Mouse (Mus musculus) midbrain, embryonic 16.5 days (tissue): Measurements from ENCODE around the gene Morn3. TPM values are rescaled to one million over a fixed set of nuclear protein-coding genes. Genes with fewer than 3 reads are reported as not detected.

Experiments
- ATAC-seq: fragments of 200-750 bp; cut with Nextera tagmentation; 2 replicates; pipeline ENCODE4 v1.8.0; 2017; ENCODE audit warnings: moderate TSS enrichment
- H3K27ac ChIP-seq: fragments of 300-500 bp; sonication (generic); 2 replicates; pipeline ENCODE4 v1.5.1; 2014; ENCODE audit warnings: mild to moderate bottlenecking, low read length, mixed read lengths
- H3K27me3 ChIP-seq: fragments of 300-500 bp; sonication (generic); 2 replicates; pipeline ENCODE4 v1.6.1; 2014; ENCODE audit warnings: low read depth, low read length, mixed read lengths; ENCODE audit not compliant: control insufficient read depth, insufficient read depth
- H3K36me3 ChIP-seq: fragments of 300-500 bp; sonication (generic); 2 replicates; pipeline ENCODE4 v1.6.1; 2014; ENCODE audit warnings: mild to moderate bottlenecking, low read length, moderate library complexity, mixed read lengths; ENCODE audit not compliant: control insufficient read depth, insufficient read depth
- H3K4me1 ChIP-seq: fragments of 300-500 bp; sonication (generic); 2 replicates; pipeline ENCODE4 v1.6.1; 2014; ENCODE audit warnings: mild to moderate bottlenecking, low read length, mixed read lengths; ENCODE audit not compliant: control insufficient read depth, insufficient read depth
- H3K4me2 ChIP-seq: fragments of 300-500 bp; sonication (generic); 2 replicates; pipeline ENCODE4 v1.6.1; 2014; ENCODE audit warnings: mild to moderate bottlenecking, low read length, mixed read lengths
- H3K4me3 ChIP-seq: fragments of 300-500 bp; sonication (generic); 2 replicates; pipeline ENCODE4 v1.5.1; 2014; ENCODE audit warnings: low read depth, mild to moderate bottlenecking, low read length, moderate library complexity, mixed read lengths
- H3K9ac ChIP-seq: fragments of 300-500 bp; sonication (generic); 2 replicates; pipeline ENCODE4 v1.6.1; 2014; ENCODE audit warnings: low read depth, low read length, mixed read lengths
- H3K9me3 ChIP-seq: fragments of 300-500 bp; sonication (generic); replicated peaks from 2 replicates; pipeline ENCODE4 v1.6.1; 2014; ENCODE audit warnings: mild to moderate bottlenecking, low read length, mixed read lengths; ENCODE audit not compliant: control insufficient read depth, poor library complexity, severe bottlenecking
- WGBS: fragments of 180-500 bp; shearing (Covaris S2); extraction: QIAGEN DNeasy Blood & Tissue Kit; methylation state at CpG from one replicate; pipeline ENCODE4 v1.1.7; 2014; 5-methylcytosine and 5-hydroxymethylcytosine counted together
- polyA plus RNA-seq: library from polyadenylated mRNA; unstranded; fragments of >200 nt; fragmentation: Nextera tagmentation; extraction: Ambion mirVana; gene quantifications from 2 replicates; pipeline ENCODE4 v1.2.1, GENCODE M21; 2015

The Morn3 gene
- polyA plus RNA-seq, 1 experiment from 2014 or later, result 1.7 TPM

DNA sequence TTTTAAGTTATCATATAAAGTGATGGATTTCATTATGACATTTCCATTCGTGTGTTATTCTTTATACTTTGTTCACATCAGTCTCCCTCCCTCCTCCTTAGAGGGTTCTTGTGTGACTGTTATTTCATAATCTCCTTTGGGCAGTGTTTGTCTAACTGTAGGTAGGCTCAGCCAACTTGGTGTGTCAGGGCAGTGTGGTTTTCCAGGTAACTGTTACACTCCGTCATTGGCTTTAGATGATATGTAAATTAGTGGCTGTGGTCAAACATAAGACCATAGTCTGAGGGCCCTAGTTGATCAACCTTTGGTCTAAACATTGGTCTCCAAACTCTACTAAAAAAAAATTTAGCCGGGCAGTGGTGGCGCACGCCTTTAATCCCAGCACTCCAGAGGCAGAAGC lies 26.4 kb downstream of the Morn3 start:
- WGBS, result 90% methylated on average over 5 of the region's 5 CpGs
- Histone ChIP-seq H3K4me3 (no peak overlapping the region), H3K27ac (no peak overlapping the region; the same call in 1 of the 2 replicates), H3K9ac (no peak overlapping the region), H3K9me3 (no peaks in the 10 kb centered on the region), H3K4me1 (peaks cover 24% of the 10 kb centered on the region), H3K36me3 (no peaks in the 10 kb centered on the region), H3K4me2 (no peak overlapping the region), H3K27me3 (no peaks in the 10 kb centered on the region)
- no peak for ATAC-seq

DNA sequence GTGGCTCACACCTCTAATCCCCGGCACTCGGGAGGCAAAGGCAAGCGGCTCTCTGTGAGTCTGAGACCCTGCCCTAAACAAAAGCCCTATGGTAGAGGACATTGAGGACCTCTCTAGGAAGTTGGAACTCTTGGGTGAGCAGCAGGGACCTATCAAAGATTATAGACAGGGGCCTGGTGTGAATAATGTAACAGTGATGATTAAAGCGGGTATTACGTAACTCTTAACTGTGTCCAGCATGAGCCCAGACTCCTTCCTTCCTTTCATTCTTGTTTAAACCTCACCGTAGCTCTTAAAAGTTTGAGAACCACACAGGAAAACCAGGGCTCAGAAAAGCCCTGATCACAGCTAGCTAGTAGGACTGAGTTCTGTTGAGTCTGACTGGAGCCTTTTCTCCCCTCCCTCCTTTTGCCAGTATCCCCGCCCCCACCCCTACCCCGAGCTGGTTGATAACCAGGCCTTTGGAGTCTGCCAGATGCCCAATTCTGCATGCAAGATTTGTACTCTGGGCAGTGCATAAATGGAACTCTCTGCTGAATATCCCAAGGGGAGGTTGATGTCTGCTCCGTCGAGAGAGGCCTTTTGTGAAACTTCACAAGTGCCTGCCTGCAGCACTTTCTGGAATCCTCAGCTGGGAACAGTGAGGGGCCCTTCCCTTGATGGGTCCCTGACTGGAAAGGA lies 27.3 kb downstream of the Morn3 start:
- no peak overlapping the region for H3K4me2 ChIP-seq
- no peaks in the 10 kb centered on the region for H3K27me3 ChIP-seq
- H3K4me1 ChIP-seq, result peaks cover 24% of the 10 kb centered on the region
- no peak for ATAC-seq
- H3K36me3 ChIP-seq, result no peaks in the 10 kb centered on the region
- 29% methylated on average over 10 of the region's 10 CpGs for WGBS
- H3K9me3 ChIP-seq, result no peaks in the 10 kb centered on the region
- peak overlapping the region; percentile 48 for H3K27ac ChIP-seq
- no peak overlapping the region for H3K9ac ChIP-seq
- H3K4me3 ChIP-seq, result no peak overlapping the region

DNA sequence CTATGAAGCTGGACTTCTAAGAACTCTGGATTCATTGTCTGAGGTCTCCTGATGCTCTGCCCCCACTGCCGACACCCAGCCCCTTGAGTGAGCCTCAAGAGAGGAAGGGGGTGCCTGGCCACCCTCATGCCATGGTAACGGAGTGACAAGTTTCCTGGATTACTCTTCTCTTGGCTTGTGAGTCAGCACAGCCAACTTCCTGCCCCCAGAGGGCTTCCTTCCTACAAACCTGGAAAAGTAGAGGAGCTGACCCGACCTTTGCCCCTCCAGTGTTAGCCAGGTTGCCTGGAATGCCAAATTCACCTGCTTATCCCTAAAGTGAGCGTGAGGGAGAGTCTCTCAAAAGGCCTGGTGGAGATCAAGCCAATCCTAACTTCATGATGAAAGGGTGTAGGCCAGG lies 29.3 kb downstream of the Morn3 start:
- Histone ChIP-seq H3K4me2 (no peak overlapping the region), H3K9me3 (no peaks in the 10 kb centered on the region), H3K36me3 (no peaks in the 10 kb centered on the region), H3K27ac (no peak overlapping the region), H3K4me1 (peaks cover 24% of the 10 kb centered on the region), H3K4me3 (no peak overlapping the region), H3K9ac (no peak overlapping the region), H3K27me3 (no peaks in the 10 kb centered on the region)
- ATAC-seq, result no peak
- 87% methylated on average over 4 of the region's 4 CpGs for WGBS

DNA sequence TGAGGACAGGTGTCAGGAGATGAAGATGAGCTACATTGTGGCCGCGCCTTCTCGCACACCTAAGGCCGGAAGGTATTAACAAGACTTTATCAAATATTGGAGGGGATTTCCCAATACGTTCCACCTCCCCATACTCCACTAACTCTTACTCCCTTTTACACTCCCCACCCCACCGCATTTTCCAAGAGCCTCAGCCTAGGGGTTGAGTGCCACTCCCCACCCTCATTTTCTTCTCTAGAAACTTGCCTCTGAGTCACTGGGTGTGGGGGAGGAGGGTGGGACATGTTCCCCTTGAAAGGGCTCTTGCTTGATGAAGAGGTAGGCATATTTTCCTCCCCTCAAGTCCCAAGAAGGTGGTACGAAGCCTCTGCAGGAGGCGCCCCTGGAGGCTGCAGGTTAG lies 30.9 kb downstream of the Morn3 start:
- ATAC-seq, result no peak
- H3K36me3 ChIP-seq, result no peaks in the 10 kb centered on the region
- H3K9me3 ChIP-seq, result no peaks in the 10 kb centered on the region
- H3K27me3 ChIP-seq, result no peaks in the 10 kb centered on the region
- H3K4me1 ChIP-seq, result peaks cover 24% of the 10 kb centered on the region
- H3K4me3 ChIP-seq, result peak overlapping the region; percentile 79
- H3K9ac ChIP-seq, result peak overlapping the region; percentile 83
- peak overlapping the region; percentile 83 for H3K4me2 ChIP-seq
- 26% methylated on average over 8 of the region's 8 CpGs for WGBS
- H3K27ac ChIP-seq, result no peak overlapping the region; the same call in 1 of the 2 replicates

DNA sequence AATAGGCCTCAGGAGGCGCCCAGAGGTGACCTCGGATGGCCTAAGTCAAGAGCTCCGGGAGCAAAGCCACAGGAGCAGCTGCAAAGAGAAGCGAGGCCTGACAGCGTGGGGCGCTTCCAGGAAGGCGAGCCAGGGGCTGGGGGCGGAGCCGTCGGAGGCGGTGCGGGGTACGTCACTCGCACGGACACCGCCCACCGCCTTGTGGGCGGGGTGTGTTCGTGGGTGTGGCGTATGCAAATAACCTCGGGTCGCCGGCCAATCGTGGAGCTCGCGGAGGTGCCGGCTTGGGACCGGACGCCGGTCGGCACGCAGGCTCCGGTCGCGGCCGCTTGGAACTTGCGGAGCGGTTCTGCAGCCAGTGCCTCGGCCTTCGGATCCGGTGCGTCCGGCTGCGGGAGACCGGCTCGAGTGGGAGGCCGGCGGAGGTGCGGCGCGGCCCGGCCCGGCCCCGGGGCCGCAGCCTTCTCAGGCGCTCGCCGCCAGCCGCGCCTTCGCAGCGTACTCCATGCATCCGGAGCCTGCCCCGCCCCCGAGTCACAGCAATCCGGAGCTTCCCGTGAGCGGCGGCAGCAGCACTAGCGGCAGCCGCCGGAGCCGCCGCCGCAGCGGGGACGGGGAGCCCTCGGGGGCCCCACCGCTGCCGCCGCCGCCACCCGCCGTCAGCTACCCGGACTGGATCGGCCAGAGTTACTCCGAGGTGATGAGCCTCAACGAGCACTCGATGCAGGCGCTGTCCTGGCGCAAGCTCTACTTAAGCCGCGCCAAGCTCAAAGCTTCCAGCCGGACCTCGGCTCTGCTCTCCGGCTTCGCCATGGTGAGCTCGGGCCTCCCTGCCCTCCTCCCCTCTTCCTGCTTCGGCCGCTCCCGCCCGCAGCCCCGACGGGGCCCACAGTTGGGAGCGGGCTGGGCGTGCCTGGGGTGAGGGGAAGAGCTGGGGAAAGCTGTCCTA lies 31.8 kb downstream of the Morn3 start, which contains the start of gene Orai1:
TSS of gene Orai1 (plus strand) at position 322 of the 949 bp plus-strand sequence.
- peak within 1 kb of the TSS; percentile 83 for H3K4me2 ChIP-seq
- H3K27me3 ChIP-seq, result no peaks in the 10 kb centered on the region
- peak within 1 kb of the TSS; percentile 91 for H3K27ac ChIP-seq
- ATAC-seq, result peak; percentile 94
- peak within 1 kb of the TSS; percentile 83 for H3K9ac ChIP-seq
- no peaks in the 10 kb centered on the region for H3K9me3 ChIP-seq
- under 1% methylated on average over 103 of the region's 106 CpGs for WGBS
- H3K4me1 ChIP-seq, result peaks cover 24% of the 10 kb centered on the region
- peak within 1 kb of the TSS; percentile 79 for H3K4me3 ChIP-seq
- no peaks in the 10 kb centered on the region for H3K36me3 ChIP-seq

DNA sequence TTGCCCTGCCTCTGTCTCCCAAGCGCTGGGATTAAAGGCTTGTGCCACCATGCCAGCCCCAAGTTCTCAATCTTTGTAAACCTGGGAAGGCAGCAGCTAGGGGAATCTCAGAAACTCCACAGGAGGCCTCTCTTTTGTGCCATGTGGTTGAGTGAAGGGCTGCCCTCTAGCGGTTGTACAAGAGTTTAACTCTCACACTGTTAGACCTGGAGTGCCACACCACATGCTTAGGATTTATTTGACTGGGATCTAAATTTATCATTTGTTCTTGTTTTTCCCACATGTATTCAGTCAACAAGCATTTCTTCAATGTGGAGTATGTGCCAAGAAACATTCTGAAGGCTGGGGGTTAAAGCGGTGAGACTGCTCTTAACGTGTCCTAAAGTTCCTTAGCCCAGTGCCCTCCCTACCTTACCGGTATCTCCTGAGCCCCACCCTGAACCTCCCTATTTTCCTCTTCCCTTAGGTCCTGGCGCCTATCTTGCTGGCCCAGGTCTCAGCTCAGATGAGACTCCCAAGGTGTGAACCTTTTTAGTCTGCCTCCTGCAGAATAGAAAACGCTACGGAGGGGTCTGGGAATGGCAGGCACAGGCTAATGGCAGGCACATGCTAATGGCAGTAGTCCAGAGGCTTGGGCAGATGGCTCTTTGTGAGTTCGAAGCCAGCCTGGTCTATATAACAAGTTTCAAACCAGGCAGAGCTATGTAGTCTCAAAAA lies 33.1 kb downstream of the Morn3 start:
- no peak overlapping the region for H3K27ac ChIP-seq
- 59% methylated on average over 9 of the region's 9 CpGs for WGBS
- H3K27me3 ChIP-seq, result no peaks in the 10 kb centered on the region
- ATAC-seq, result no peak
- no peaks in the 10 kb centered on the region for H3K9me3 ChIP-seq
- no peak overlapping the region for H3K9ac ChIP-seq
- no peaks in the 10 kb centered on the region for H3K36me3 ChIP-seq
- peaks cover 13% of the 10 kb centered on the region for H3K4me1 ChIP-seq
- H3K4me2 ChIP-seq, result no peak overlapping the region
- H3K4me3 ChIP-seq, result no peak overlapping the region

DNA sequence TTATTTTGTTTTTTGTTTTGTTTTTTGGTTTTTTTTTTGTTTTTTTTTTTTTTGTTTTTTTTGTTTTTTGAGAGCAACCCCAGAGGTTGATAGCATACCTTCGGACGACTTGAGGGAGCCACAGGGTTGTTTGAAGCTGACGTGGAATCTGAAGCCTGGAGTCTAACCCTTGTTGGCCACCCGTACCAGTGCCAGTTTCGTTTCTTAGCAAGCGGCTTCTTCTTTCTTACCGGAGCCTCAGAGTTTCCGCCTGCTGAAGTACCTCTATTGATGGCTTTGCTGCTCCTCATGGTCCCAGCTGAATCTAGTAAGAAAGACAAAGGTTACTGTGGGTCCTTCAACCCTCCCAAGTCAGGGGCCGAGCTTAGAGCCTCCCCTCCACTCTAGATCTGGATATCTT lies 35.1 kb downstream of the Morn3 start:
- H3K9me3 ChIP-seq, result no peaks in the 10 kb centered on the region
- no peak overlapping the region for H3K9ac ChIP-seq
- no peaks in the 10 kb centered on the region for H3K36me3 ChIP-seq
- no peak overlapping the region for H3K4me2 ChIP-seq
- ATAC-seq, result no peak
- 93% methylated on average over 9 of the region's 9 CpGs for WGBS
- no peak overlapping the region for H3K4me3 ChIP-seq
- H3K27ac ChIP-seq, result no peak overlapping the region
- no peaks in the 10 kb centered on the region for H3K27me3 ChIP-seq
- peaks cover 10% of the 10 kb centered on the region for H3K4me1 ChIP-seq

DNA sequence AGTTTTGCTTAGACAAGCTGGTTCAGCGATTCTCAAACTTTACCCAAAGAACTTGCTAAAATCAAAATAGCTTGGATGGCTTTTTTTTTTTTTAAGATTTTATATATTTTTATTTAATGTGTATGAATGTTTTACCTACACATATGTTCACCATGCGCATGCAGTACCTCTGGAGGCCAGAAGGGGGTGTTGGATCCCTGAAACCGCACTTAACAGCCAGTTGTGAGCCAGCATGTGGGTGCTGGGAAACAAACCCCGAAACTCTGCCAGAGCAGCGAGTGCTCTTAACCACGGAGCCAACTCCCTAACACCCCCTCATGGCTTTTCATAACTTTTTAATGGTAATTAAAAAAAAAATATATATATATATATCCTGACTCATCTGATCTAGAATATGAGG lies 36.0 kb downstream of the Morn3 start:
- no peak for ATAC-seq
- Histone ChIP-seq H3K4me2 (no peak overlapping the region), H3K9me3 (no peaks in the 10 kb centered on the region), H3K4me1 (peaks cover 6% of the 10 kb centered on the region), H3K4me3 (no peak overlapping the region), H3K27me3 (no peaks in the 10 kb centered on the region), H3K36me3 (no peaks in the 10 kb centered on the region), H3K9ac (no peak overlapping the region), H3K27ac (no peak overlapping the region)
- 90% methylated on average over 6 of the region's 6 CpGs for WGBS
